Mouse (Mus musculus) hindbrain, embryonic 13.5 days (tissue): ENCODE data around the gene Car3. TPM values are rescaled to one million over a fixed set of nuclear protein-coding genes. Genes with fewer than 3 reads are reported as not detected.

Experiments
- ATAC-seq: fragments of 200-750 bp; cut with Nextera tagmentation; 2 replicates; pipeline ENCODE4 v1.8.0; 2017; ENCODE audit warnings: moderate TSS enrichment; ENCODE audit not compliant: low FRiP score
- H3K27ac ChIP-seq: fragments of 300-500 bp; sonication (generic); 2 replicates; pipeline ENCODE4 v1.5.1; 2015; ENCODE audit warnings: inconsistent platforms, mild to moderate bottlenecking, moderate library complexity
- H3K27me3 ChIP-seq: fragments of 300-500 bp; sonication (generic); 2 replicates; pipeline ENCODE4 v1.6.1; 2015; ENCODE audit warnings: mild to moderate bottlenecking, inconsistent platforms
- H3K36me3 ChIP-seq: fragments of 300-500 bp; sonication (generic); 2 replicates; pipeline ENCODE4 v1.6.1; 2015; ENCODE audit warnings: mild to moderate bottlenecking, inconsistent platforms
- H3K4me1 ChIP-seq: fragments of 300-500 bp; sonication (generic); replicated peaks from 2 replicates; pipeline ENCODE4 v1.6.1; 2015; ENCODE audit warnings: inconsistent platforms
- H3K4me2 ChIP-seq: fragments of 300-500 bp; sonication (generic); 2 replicates; pipeline ENCODE4 v1.6.1; 2015; ENCODE audit warnings: inconsistent platforms, mild to moderate bottlenecking, moderate library complexity
- H3K4me3 ChIP-seq: fragments of 300-500 bp; sonication (generic); 2 replicates; pipeline ENCODE4 v1.5.1; 2015; ENCODE audit warnings: mild to moderate bottlenecking, inconsistent platforms
- H3K9ac ChIP-seq: fragments of 300-500 bp; sonication (generic); 2 replicates; pipeline ENCODE4 v1.6.1; 2015; ENCODE audit warnings: mild to moderate bottlenecking, inconsistent platforms
- H3K9me3 ChIP-seq: fragments of 300-500 bp; sonication (generic); 2 replicates; pipeline ENCODE4 v1.6.1; 2016; ENCODE audit warnings: inconsistent platforms
- WGBS: fragments of 180-500 bp; shearing (Covaris S2); methylation state at CpG from one replicate; pipeline ENCODE4 v1.1.7; 2015; 5-methylcytosine and 5-hydroxymethylcytosine counted together
- polyA plus RNA-seq: library from polyadenylated mRNA; unstranded; fragments of >200 nt; fragmentation: Nextera tagmentation; extraction: Ambion mirVana; gene quantifications from 2 replicates; pipeline ENCODE4 v1.2.1, GENCODE M21; 2015

Car3 gene
- polyA plus RNA-seq, 1 experiment from 2014 or later = 1.1 TPM

- no peak overlapping the region for H3K4me2 ChIP-seq
- no peaks in the 10 kb centered on the region for H3K4me1 ChIP-seq
- 86% methylated on average over 3 of the region's 3 CpGs for WGBS
Observed at GRCm38 (mm10) chr3:14879293-14879692, 16.0 kb downstream of the Car3 start.

GRCm38 (mm10) chr3:14880277-14880676 lies 17.0 kb downstream of the Car3 start:
- ATAC-seq = no peak
- Histone ChIP-seq H3K36me3 (no peaks in the 10 kb centered on the region), H3K4me3 (no peak overlapping the region), H3K4me2 (no peak overlapping the region), H3K27me3 (0 out of 2 replicates have a peak, but pooled peaks cover 3% of the 10 kb centered on the region), H3K9me3 (no peaks in the 10 kb centered on the region), H3K27ac (no peak overlapping the region), H3K4me1 (no peaks in the 10 kb centered on the region), H3K9ac (no peak overlapping the region)
- WGBS = 89% methylated on average over 2 of the region's 2 CpGs

More at GRCm38 (mm10) chr3:14879293-14879692, 16.0 kb downstream of the Car3 start:
- no peak for ATAC-seq
- Histone ChIP-seq H3K27me3 (no peaks in the 10 kb centered on the region), H3K9me3 (no peaks in the 10 kb centered on the region), H3K36me3 (no peaks in the 10 kb centered on the region), H3K4me3 (no peak overlapping the region), H3K27ac (no peak overlapping the region), H3K9ac (no peak overlapping the region)

- Histone ChIP-seq H3K4me1 (no peaks in the 10 kb centered on the region), H3K9ac (no peak overlapping the region), H3K27me3 (peaks cover 3% of the 10 kb centered on the region; the same call in 1 of the 2 replicates), H3K36me3 (no peaks in the 10 kb centered on the region), H3K4me2 (no peak overlapping the region), H3K4me3 (no peak overlapping the region), H3K9me3 (no peaks in the 10 kb centered on the region), H3K27ac (no peak overlapping the region)
- no peak for ATAC-seq
Observed at GRCm38 (mm10) chr3:14882005-14882404, 18.7 kb downstream of the Car3 start.

- Histone ChIP-seq H3K27me3 (peaks cover 6% of the 10 kb centered on the region), H3K36me3 (no peaks in the 10 kb centered on the region), H3K4me1 (no peaks in the 10 kb centered on the region), H3K4me2 (no peak overlapping the region), H3K9ac (no peak overlapping the region), H3K27ac (no peak overlapping the region), H3K4me3 (no peak overlapping the region), H3K9me3 (no peaks in the 10 kb centered on the region)
- 81% methylated on average over 3 of the region's 3 CpGs for WGBS
- no peak for ATAC-seq
Observed at GRCm38 (mm10) chr3:14882756-14883155, 19.4 kb downstream of the Car3 start.

GRCm38 (mm10) chr3:14884826-14885225 lies 21.5 kb downstream of the Car3 start:
- H3K27ac ChIP-seq = no peak overlapping the region
- no peaks in the 10 kb centered on the region for H3K36me3 ChIP-seq
- H3K27me3 ChIP-seq = peaks cover 9% of the 10 kb centered on the region
- ATAC-seq = no peak
- no peaks in the 10 kb centered on the region for H3K9me3 ChIP-seq
- no peak overlapping the region for H3K4me2 ChIP-seq
- no peak overlapping the region for H3K4me3 ChIP-seq
- no peaks in the 10 kb centered on the region for H3K4me1 ChIP-seq
- H3K9ac ChIP-seq = no peak overlapping the region

GRCm38 (mm10) chr3:14886102-14887098 lies 23.1 kb downstream of the Car3 start, which contains the start of gene Car2:
Gene Car2 (plus strand): TSS chr3:14886273.
- no peaks in the 10 kb centered on the region for H3K9me3 ChIP-seq
- under 1% methylated on average over 75 of the region's 95 CpGs for WGBS

GRCm38 (mm10) chr3:14887134-14887666 lies 23.9 kb downstream of the Car3 start:
- Histone ChIP-seq H3K27me3 (peaks cover 9% of the 10 kb centered on the region), H3K4me2 (peak overlapping the region; percentile 77), H3K4me1 (no peaks in the 10 kb centered on the region), H3K36me3 (no peaks in the 10 kb centered on the region), H3K27ac (no peak overlapping the region), H3K9ac (peak overlapping the region; percentile 79), H3K9me3 (no peaks in the 10 kb centered on the region), H3K4me3 (peak overlapping the region; percentile 78)
- 39% methylated on average over 11 of the region's 11 CpGs for WGBS
- ATAC-seq = no peak

More at GRCm38 (mm10) chr3:14886102-14887098, 23.1 kb downstream of the Car3 start, which contains the start of gene Car2:
- H3K4me3 ChIP-seq = peak within 1 kb of the TSS; percentile 78
- peak within 1 kb of the TSS; percentile 64 for H3K27ac ChIP-seq
- H3K4me2 ChIP-seq = peak within 1 kb of the TSS; percentile 77
- peaks cover 9% of the 10 kb centered on the region for H3K27me3 ChIP-seq
- ATAC-seq = peak; percentile 93
- peak within 1 kb of the TSS; percentile 79 for H3K9ac ChIP-seq
- no peaks in the 10 kb centered on the region for H3K36me3 ChIP-seq
- H3K4me1 ChIP-seq = no peaks in the 10 kb centered on the region

- H3K4me3 ChIP-seq = no peak overlapping the region
- H3K36me3 ChIP-seq = no peaks in the 10 kb centered on the region
- no peak overlapping the region for H3K9ac ChIP-seq
- peaks cover 9% of the 10 kb centered on the region for H3K27me3 ChIP-seq
- H3K27ac ChIP-seq = no peak overlapping the region
- H3K4me1 ChIP-seq = no peaks in the 10 kb centered on the region
- ATAC-seq = no peak
- 64% methylated on average over 10 of the region's 10 CpGs for WGBS
- H3K9me3 ChIP-seq = no peaks in the 10 kb centered on the region
- 0 out of 2 replicates have a peak overlapping the region, but pooled peaks have one; percentile 5 for H3K4me2 ChIP-seq
Observed at GRCm38 (mm10) chr3:14887686-14888295, 24.5 kb downstream of the Car3 start.

- Histone ChIP-seq H3K9me3 (no peaks in the 10 kb centered on the region), H3K27me3 (peaks cover 9% of the 10 kb centered on the region), H3K4me2 (no peak overlapping the region), H3K4me3 (no peak overlapping the region), H3K27ac (0 out of 2 replicates have a peak overlapping the region, but pooled peaks have one; percentile 42), H3K4me1 (no peaks in the 10 kb centered on the region), H3K9ac (no peak overlapping the region), H3K36me3 (no peaks in the 10 kb centered on the region)
- ATAC-seq = no peak
- WGBS = 44% methylated on average over 2 of the region's 2 CpGs
Observed at GRCm38 (mm10) chr3:14888549-14888948, 25.2 kb downstream of the Car3 start.

GRCm38 (mm10) chr3:14889085-14889484 lies 25.8 kb downstream of the Car3 start:
- WGBS = 81% methylated on average over 2 of the region's 2 CpGs
- Histone ChIP-seq H3K9me3 (no peaks in the 10 kb centered on the region), H3K36me3 (no peaks in the 10 kb centered on the region), H3K27me3 (peaks cover 9% of the 10 kb centered on the region), H3K4me1 (no peaks in the 10 kb centered on the region), H3K4me3 (no peak overlapping the region), H3K27ac (peak overlapping the region; percentile 40; the same call in 1 of the 2 replicates), H3K4me2 (no peak overlapping the region), H3K9ac (no peak overlapping the region)
- ATAC-seq = no peak

GRCm38 (mm10) chr3:14889716-14890409 lies 26.6 kb downstream of the Car3 start:
- H3K4me1 ChIP-seq = no peaks in the 10 kb centered on the region
- H3K4me2 ChIP-seq = 0 out of 2 replicates have a peak overlapping the region, but pooled peaks have one; percentile 6
- H3K27ac ChIP-seq = peak overlapping the region; percentile 40; the same call in 1 of the 2 replicates
- H3K9ac ChIP-seq = no peak overlapping the region
- WGBS = 53% methylated on average over 4 of the region's 4 CpGs
- no peak for ATAC-seq
- no peaks in the 10 kb centered on the region for H3K36me3 ChIP-seq
- peaks cover 8% of the 10 kb centered on the region for H3K27me3 ChIP-seq
- H3K4me3 ChIP-seq = no peak overlapping the region
- no peaks in the 10 kb centered on the region for H3K9me3 ChIP-seq
